Mouse (Mus musculus) retina, postnatal 1 day (tissue): ENCODE measurements at regions not wholly inside any gene's neighbourhood (a gene's known extent, or its start where the extent isn't known, plus 50 kb on each side); places are given as distances from the start of the nearest gene placed in this dataset.
A peak's percentile ranks its signal among the peaks of the same experiment; 100 is the strongest.

Source experiments
- DNase-seq: peaks from one replicate; pipeline ENCODE4 v3.0.0-alpha.2; 2012

DNA sequence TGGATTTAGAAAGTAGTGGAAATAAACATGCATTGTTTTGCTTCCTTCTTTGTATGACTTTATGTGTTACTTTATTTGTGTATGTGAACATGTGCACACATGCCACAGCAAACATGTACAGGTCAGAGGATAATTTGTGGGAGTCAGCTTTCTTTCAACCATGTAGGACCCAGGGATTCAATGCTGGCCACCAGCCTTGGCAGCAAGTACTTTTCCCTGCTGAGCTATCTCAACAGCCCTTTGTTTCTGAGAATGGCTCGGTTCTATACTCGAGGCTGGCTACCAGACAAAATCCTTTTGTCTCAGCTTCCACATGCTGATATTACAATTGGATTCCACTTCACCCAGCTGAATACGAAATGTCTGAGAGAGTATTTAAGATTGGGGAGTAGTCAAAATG, 349.9 kb downstream of the Zfp619 start:
- DNase-seq, result peak; percentile 31

DNA sequence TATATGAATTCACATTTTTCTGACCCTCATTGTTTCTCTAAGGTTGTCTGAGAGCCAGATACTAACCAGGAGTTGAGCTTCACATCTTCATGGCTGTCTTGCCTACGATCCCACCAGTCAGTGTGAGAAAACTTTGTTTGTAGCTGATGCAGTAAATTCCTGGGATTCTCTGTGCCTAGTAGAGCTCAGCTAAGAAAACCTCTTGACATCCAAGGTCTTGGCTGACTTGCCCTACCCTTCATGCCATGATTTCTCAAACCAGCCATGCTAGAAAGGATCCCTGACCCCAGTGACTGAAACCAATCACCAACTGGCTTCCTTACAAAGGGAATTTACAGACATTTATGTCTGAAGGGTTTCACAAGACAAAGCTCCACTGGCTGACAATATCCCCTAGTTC, 364.5 kb downstream of the Zfp619 start:
- DNase-seq, result no peak

DNA sequence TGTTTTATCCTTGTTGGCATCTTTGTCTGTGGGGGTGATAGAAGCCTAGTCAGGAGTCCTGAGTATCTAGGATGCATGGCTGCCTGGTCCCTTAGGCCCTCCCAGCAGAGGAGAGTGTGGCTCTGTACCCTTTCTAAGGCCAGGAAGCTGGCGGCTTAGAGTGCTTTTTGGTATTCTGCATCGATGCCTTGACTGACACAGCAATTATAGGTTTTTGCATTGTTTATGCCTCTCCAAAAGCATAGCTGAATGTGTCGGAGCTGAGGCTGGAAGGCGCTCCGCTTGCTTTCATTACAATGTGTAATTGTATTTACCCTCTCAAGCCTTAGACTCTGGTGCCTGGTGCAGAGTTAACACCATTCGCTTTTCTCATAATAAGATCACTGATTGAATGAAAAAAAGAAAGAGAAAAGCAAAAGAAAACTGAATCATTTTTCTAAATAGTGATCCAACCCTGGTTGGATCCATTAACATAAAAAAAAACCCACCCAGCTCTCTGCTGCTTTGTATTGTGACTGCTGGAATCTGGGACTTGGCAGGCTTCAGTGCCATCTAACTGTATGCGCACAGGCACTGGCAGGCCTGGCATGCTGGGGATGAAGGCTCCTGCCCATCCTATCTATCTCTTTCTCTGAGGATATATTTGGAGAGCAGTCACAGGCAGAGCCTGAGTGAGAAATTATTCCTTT, 376.8 kb downstream of the Zfp619 start:
- no peak for DNase-seq

DNA sequence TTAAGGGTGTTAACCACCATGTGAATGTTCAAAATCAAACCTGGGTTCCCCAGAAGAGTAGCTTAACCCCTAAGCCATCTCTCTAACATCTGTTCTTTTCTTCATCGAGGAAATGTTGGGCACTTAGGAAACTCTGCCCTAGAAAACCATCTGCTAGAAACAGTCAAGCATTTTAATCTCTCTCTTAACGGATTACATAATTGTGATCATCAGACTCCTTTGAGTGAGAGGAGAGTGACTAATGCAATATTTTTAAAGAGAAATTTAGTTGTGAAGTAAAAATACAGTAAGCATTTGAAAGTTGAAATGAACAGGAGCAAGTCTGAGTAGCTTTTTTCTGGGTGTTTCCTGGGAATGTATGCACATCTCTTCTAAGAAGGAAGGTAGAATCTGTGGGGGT, 379.4 kb downstream of the Zfp619 start:
- DNase-seq, result peak; percentile 22

DNA sequence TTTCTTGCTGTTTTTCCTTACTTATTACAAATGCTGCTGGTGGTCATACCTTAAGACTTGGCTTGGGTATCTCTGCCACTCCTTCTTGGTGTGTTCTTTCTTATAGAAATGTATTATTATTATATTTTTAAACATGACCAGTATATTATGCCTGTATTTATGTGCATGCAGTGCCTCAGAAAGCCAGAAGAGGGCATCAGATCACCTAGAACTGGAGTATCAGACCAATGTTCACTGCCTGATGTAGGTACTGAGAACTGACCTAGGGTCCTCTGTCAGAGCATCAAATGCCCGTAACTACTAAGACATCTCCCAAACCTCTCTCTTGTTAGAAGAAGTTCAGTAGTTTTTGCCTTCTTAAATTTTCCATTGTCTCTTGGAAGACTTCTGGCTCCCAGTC, 380.7 kb downstream of the Zfp619 start:
- no peak for DNase-seq

DNA sequence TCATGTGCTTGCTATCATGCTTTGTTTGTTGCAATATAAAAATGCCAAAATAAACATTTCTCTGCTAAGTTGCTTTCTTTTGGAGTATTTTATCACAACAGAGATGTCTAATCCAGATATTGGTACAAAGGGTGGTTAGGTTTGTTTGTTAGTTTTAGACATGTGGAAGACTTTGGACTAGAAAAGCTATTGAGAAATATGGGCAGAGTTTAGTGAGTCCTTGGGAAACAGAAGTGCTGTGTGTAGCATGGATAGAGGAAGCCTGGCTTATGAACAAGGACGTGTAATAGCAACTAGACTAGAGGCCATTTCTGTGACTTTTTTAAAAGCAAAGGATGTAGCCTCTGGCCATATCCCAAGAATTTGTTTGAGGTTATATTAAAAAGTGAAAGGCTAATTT, 416.4 kb downstream of the Zfp619 start:
- no peak for DNase-seq

DNA sequence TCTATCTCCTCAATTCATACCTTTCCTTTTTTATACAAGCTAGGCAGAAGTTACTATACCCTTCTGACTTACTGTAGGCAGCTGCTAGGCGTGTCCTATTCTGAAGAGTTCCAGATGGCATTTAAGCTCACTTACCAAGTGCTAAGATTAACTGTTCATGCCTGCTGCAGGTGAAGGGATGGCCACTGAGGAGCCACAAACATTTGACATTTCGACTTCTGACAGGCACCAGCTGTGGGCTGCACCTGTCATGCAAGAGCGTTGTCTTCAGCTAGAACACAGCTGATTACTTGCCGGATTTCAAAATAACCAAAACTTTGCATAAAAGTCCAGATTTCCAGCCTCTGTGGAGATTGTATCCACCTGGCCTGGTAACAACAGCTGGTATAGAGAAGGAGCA, 419.7 kb downstream of the Zfp619 start:
- DNase-seq, result no peak

DNA sequence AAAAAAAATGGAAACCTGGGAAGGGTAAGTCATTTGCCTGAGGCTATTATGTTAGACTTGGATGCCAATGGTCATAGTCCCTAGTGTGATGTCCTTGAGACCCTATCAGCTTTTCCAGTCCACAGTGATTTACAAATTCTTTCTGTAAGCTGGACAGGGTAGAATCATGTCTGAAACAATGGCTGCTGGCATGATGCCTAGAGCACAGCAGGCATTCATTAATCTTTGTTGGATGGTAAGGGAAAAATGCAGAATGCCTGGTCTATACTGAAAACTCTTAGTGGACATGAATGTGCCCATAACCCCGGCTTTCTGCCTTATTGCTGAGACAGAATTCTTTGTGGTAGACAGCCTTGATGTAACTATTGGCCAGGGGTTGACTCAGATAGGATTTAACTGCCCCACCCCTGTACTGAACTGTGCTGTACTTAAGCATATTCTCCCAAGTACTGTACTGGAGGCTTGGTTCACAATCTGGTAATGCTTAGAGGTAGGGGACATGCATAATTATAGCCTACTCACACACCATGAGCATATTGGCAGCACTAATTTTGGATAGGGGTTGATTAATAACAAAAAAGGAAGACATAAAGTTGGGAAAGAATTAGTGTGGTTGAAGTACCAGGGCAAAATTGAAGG, 424.8 kb downstream of the Zfp619 start:
- peak; percentile 80 for DNase-seq

DNA sequence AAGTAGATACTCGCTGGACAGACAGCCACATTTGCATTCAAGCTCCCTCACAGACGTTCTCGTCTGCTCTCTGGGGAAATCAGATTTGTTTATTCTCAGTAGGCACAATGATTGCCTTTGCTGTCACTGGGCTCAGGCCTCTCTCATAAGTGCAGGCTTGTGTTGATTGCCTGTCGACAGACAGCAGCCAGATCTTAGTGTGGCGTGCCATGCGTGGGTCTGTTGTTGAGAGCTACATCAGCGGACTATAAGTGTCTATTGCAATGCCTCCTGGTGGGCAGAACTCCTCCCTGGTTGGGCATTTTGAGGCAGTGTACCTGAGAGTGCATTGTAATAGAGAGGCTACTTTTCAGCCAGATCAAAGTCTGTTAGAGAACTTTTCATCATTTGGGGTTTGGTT, 436.5 kb downstream of the Zfp619 start:
- no peak for DNase-seq

DNA sequence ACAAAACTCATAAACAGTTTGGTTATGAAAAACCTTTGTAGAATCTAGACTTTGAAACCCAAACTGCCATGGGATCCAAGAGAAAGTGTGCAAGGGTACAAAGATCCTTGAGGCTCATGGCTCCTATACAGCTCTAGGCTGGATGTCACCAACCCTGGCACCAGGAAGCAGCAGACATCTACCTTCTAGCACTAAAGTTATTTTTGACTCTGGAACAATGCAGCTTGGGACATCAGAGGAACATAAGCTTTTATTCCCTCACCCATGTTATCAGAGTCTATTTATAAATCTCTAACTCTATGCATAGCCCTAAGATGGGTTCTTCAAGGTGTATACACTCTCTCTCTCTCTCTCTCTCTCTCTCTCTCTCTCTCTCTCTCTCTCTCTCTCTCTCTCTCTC, 437.4 kb downstream of the Zfp619 start:
- DNase-seq, result no peak

DNA sequence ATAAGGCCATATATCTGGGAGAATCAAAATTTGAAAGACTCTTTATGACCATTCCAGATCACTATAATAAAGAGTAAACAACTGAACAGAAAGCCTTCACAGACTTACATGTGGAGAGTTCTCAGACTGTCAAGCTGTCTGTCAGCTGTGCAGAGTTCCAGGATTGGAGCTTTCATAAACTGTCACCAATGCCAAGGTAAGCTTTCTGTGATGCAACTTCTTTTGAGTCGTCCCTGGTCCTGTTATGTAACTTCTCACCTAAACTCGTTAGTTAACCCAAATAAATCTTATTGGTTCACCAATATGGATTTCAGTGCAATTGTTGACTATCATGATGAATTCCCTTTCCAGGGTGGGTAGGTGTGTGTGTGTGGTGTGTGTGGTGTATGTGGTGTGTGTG, 460.6 kb downstream of the Zfp619 start:
- no peak for DNase-seq

DNA sequence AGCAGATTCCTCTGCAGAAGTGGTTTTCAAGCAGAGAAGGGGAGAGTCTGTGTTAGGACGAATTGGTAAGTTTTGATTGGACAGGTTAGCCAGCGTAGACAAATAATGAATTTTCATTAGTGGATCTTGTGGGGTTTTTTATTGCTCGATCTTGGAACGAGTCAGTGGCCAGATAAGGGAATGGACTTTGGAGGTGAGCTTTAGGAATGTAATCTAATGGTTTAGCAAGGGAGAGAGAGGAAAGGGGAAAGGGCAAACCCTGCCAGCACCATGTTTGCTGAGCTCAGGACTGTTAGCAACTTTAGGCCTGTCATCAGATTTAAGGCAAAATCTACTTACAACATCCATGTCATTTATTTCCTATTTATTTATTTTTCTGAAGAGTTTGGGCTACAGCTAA, 464.1 kb downstream of the Zfp619 start:
- no peak for DNase-seq
